Mouse (Mus musculus): ENCODE data around the gene Gm10037. TPM values are rescaled to one million over a fixed set of nuclear protein-coding genes. Genes with fewer than 3 reads are reported as not detected.
"Not testable (repeated sequence)": the region's sequence is repeated elsewhere in the genome, so short reads cannot be mapped to it uniquely, and the experiment has no call there.

The Gm10037 gene
- polyA plus RNA-seq, 1 experiment: 0.34 TPM

DNA sequence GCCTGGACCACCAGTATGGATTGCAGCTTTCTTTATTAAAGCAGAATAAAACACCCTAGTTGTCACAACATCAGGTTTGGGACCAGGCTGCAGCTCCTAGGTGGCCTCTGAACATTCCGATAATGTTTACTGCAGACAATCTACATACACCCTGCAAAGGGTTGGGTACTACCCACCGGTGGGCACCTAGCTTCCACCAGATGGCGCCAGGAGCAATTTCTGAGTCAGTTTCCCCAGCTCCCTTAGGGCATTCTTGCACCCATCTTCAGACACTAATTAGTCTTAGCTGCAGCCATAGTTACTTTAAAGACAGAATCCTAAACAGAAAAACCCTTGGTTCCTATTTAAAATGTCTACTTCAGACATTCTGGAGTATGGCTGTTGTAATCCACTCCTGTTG, 37.0 kb downstream of the Gm10037 start:
- DNase-seq: no peak
- Histone ChIP-seq H3K27ac (ENCODE audit: control insufficient read depth, insufficient read depth, low read length) (no peak overlapping the region), H3K4me3 (ENCODE audit: control insufficient read depth, insufficient read depth, low read length) (no peak overlapping the region), H3K27me3 (ENCODE audit: control insufficient read depth, insufficient read depth, low read length) (no peaks in the 10 kb centered on the region), H3K4me1 (replicated peaks; ENCODE audit: control insufficient read depth, insufficient read depth, low read length) (no peaks in the 10 kb centered on the region), H3K36me3 (ENCODE audit: control insufficient read depth, insufficient read depth, low read length) (no peaks in the 10 kb centered on the region)
- TF ChIP-seq CTCF (IDR thresholded peaks at IDR 0.05; ENCODE audit: borderline replicate concordance, control insufficient read depth, extremely low read depth, insufficient read depth, low read length, poor library complexity) (no peak), POLR2A (IDR thresholded peaks at IDR 0.05; ENCODE audit: control insufficient read depth, extremely low read depth, insufficient read depth, low read length, poor library complexity) (no peak)
- WGBS: 38% methylated on average over 3 of the region's 3 CpGs

DNA sequence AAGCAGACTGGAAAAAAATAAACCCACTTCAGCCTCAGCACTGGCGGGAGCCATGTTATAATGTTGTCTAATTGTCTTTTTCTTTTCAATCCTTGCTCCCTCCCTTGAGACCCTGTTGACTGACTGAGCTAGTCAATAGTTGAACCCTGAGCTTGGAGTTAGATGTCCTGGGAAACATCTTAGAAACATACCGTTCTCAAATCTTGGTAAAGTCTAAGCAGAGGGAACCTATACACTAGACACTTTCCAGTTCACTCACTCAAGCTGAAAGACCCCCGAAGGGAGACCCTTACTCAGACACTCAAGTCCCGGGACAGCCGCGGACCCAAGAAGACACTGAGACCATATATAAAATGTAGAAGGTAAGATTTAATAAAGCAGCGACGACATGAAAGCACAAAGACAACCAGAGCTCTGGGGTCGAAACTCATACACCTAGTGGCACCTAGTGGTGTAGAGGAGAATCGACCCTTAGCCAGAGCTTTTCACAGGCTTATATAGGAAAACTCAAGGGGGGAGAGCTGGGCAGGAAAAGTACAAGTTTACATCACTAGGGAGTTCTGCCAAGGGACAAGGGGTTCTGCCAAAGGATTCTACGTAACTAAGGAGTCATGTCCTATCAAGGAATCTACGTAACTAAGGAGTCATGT, 45.3 kb downstream of the Gm10037 start:
- DNase-seq; H3K4me3 ChIP-seq (ENCODE audit: control insufficient read depth, insufficient read depth, low read length): not testable (repeated sequence)

DNA sequence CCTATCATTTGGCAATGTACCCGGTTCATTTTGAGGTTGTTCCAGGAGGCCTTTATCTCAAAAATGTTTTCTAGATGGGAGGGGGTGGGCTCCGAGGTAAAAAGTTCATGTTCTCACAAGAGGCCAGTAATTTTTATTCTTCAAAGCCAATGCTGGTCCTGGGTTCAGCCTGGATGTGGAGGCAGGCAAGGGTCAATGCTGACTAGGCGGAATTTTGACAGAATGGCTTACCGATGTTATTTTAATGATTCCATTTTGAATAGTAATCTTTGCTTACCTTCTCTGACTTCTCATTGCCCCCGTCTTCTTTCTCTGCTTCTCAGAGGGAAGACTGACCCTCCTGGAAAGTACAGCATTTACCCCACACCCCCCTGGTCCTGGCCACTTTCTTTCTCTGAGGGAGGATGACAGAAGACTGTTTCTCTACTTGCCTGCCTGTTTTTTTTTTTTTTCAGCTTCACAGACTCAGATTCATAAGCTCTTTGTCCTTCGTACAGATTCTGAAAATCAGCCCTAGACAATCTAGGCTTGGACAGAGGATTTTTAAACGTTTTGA, 45.9 kb downstream of the Gm10037 start:
- H3K4me1 ChIP-seq (replicated peaks; ENCODE audit: control insufficient read depth, insufficient read depth, low read length): no peaks in the 10 kb centered on the region
- no peak for DNase-seq
- TF ChIP-seq CTCF (IDR thresholded peaks at IDR 0.05; ENCODE audit: borderline replicate concordance, control insufficient read depth, extremely low read depth, insufficient read depth, low read length, poor library complexity): no peak
- TF ChIP-seq POLR2A (IDR thresholded peaks at IDR 0.05; ENCODE audit: control insufficient read depth, extremely low read depth, insufficient read depth, low read length, poor library complexity): no peak
- H3K4me3 ChIP-seq (ENCODE audit: control insufficient read depth, insufficient read depth, low read length): no peak overlapping the region
- H3K27me3 ChIP-seq (ENCODE audit: control insufficient read depth, insufficient read depth, low read length): no peaks in the 10 kb centered on the region
- no peaks in the 10 kb centered on the region for H3K36me3 ChIP-seq (ENCODE audit: control insufficient read depth, insufficient read depth, low read length)
- no peak overlapping the region for H3K27ac ChIP-seq (ENCODE audit: control insufficient read depth, insufficient read depth, low read length)
- WGBS: 73% methylated on average over 7 of the region's 7 CpGs

More for the DNA sequence above, 45.3 kb downstream of the Gm10037 start:
- not testable (repeated sequence) for H3K36me3 ChIP-seq (ENCODE audit: control insufficient read depth, insufficient read depth, low read length); H3K27me3 ChIP-seq (ENCODE audit: control insufficient read depth, insufficient read depth, low read length); H3K27ac ChIP-seq (ENCODE audit: control insufficient read depth, insufficient read depth, low read length); H3K4me1 ChIP-seq (replicated peaks; ENCODE audit: control insufficient read depth, insufficient read depth, low read length)
- 36% methylated on average over 8 of the region's 12 CpGs for whole genome bisulfite sequencing

DNA sequence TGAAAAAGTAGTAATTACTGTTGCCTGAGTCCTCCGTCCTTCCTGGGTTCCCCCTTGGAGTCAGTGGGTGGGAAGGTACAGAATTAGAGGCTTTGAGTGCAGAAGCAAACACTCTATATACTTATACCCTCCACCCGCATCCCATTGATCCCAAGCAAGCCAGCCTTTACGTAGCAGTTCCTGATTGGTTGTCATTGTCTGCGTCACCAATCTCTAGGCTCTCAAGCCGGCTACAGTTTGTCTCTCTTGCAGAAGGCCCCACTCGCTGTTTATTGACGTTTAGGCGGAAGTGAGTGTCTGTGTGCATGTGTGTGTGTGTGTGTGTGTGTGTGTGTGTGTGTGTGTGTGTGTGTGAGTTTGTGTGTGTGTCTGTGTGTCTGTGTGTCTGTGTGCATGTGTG, 53.1 kb downstream of the Gm10037 start:
- 91% methylated on average over 8 of the region's 8 CpGs for WGBS
- H3K27me3 ChIP-seq (ENCODE audit: control insufficient read depth, insufficient read depth, low read length): no peaks in the 10 kb centered on the region
- H3K4me3 ChIP-seq (ENCODE audit: control insufficient read depth, insufficient read depth, low read length): no peak overlapping the region
- no peaks in the 10 kb centered on the region for H3K4me1 ChIP-seq (replicated peaks; ENCODE audit: control insufficient read depth, insufficient read depth, low read length)
- no peak for DNase-seq
- H3K36me3 ChIP-seq (ENCODE audit: control insufficient read depth, insufficient read depth, low read length): no peaks in the 10 kb centered on the region
- no peak overlapping the region for H3K27ac ChIP-seq (ENCODE audit: control insufficient read depth, insufficient read depth, low read length)
- no peak for TF ChIP-seq POLR2A (IDR thresholded peaks at IDR 0.05; ENCODE audit: control insufficient read depth, extremely low read depth, insufficient read depth, low read length, poor library complexity)
- no peak for TF ChIP-seq CTCF (IDR thresholded peaks at IDR 0.05; ENCODE audit: borderline replicate concordance, control insufficient read depth, extremely low read depth, insufficient read depth, low read length, poor library complexity)

Other genes starting within 250 kb of the Gm10037 start
- 1.1 and 1.2 TPM in 2 replicates for gene Zfp729b, start 221.4 kb upstream of the Gm10037 start, polyA plus RNA-seq (2012; rRNA removed)
- gene Gm49345, start 193.3 kb upstream of the Gm10037 start, polyA plus RNA-seq (2012; rRNA removed): 1.0 TPM in 1 of 2 replicates, not detected in the other
- 1.8 and 2.0 TPM in 2 replicates for gene Zfp729a, start 193.3 kb upstream of the Gm10037 start, polyA plus RNA-seq (2012; rRNA removed)
- 9.9 and 10.4 TPM in 2 replicates for gene Zfp738, start 144.0 kb upstream of the Gm10037 start, polyA plus RNA-seq (2012; rRNA removed)
- gene Zfp65, start 101.9 kb upstream of the Gm10037 start, polyA plus RNA-seq (2012; rRNA removed): 1.4 TPM in 2 replicates
- 0.83 and 0.96 TPM in 2 replicates for gene Zfp85, start 75.9 kb upstream of the Gm10037 start, polyA plus RNA-seq (2012; rRNA removed)
- 0.96 and 1.7 TPM in 2 replicates for gene Zfp493, start 51.4 kb upstream of the Gm10037 start, polyA plus RNA-seq (2012; rRNA removed)
- 0.90 and 1.2 TPM in 2 replicates for gene Zfp273, start 17.4 kb upstream of the Gm10037 start, polyA plus RNA-seq (2012; rRNA removed)
- gene BC048507, start 32.2 kb downstream of the Gm10037 start, polyA plus RNA-seq (2012; rRNA removed): not detected in 2 replicates